Mouse (Mus musculus): ENCODE data around the gene Per1.

Per1 gene

GRCm38 (mm10) chr11:69065394-69065925, 29.6 kb upstream of the Per1 start:
- no peak for DNase-seq

GRCm38 (mm10) chr11:69066163-69066861, 28.7 kb upstream of the Per1 start:
- peak in 1 of 2 experiments; percentile 27 for DNase-seq

DNA sequence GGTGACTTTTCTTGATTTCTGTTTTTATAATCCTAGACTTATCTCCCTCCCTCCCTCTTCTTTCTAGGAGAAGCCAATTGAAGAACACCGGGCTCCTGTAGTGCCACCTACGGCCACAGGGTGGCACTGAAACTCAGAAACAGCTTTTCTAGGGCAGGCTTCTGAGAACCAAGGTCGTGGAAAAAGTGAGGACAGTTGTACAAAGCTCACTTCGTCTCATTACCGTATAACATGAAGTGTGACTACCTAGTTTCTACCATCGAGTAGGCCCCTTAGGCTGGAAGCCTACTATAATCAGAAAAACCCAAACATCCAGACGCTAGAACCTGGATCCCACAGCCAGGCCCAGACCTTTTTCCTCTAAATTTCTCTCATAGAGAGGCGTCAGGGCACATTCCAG, 28.1 kb upstream of the Per1 start:
- DNase-seq: peak; percentile 72 to 87

DNA sequence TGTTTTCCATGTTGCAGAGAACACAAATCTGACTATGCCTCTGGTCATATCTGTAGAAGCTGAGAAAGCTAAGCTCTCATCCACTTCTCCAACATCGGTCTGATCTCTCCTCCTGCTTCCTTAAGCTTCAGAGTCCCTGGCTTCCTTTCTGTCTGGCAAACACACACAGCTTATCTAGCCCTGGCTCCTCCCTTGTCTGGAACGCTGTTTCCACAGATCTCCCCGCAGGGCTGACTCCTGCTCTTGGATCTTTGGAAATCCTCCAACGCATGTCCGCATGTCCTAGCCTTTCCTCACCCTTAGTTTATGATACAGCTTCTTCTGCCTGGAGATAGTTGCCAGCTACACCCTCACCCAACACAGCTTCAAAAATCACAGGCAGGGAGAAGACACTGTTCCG, 27.4 kb upstream of the Per1 start:
- DNase-seq: no peak

- DNase-seq: no peak
These were observed 24.9 kb upstream of the Per1 start for GRCm38 (mm10) chr11:69070093-69070492.

DNA sequence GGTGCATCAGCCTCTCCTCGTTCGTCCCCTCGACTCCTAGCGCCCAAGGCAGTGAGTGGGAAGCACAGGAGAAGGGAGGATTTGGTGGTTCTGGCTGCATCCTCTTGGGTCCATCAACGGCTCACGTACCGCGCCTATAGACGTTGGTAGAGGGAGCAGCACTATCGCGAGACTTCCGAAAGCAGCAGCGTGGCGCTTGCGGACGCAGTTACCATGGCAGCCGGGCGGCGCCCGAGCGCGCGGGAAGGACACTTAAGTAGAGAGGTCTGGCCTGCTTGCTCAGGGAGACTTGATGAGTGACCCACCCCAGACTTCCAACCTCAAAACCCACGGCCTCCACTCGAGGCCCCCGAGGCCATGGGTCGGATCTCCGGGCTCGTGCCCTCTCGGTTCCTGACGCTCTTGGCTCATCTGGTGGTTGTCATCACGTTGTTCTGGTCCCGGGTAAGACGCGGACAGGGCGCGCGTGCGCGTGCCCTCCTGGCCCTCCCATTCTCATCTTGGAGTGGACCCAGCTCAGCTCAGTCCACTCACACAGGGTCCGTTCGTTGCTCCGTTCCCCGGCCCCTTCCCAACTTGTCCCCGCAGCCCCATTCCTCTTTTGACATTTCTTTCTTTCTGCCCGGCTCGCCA, 24.3 kb upstream of the Per1 start, which contains the start of gene Tmem107:
TSS of gene Tmem107 (plus strand) at position 217 of the 633 bp plus-strand sequence.
- peak; percentile 86 to 90 for DNase-seq

DNA sequence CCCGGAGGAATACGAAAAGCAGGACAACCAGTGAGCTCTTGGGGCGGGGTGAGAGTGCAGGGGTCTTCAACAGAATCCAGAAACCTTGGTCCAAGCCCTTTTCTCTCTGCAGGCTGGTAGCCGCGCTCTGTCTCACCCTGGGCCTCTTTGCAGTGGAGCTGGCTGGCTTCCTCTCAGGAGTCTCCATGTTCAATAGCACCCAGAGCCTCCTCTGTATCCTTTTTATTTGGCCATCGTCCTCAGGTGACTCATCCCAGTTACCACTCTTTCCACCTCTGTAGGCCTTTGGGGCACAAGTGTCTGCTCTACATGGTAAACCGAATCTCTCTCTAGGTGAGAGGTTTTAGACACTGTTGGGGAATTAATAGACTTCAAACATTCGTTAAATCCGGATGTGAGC, 23.8 kb upstream of the Per1 start:
- DNase-seq: no peak

DNA sequence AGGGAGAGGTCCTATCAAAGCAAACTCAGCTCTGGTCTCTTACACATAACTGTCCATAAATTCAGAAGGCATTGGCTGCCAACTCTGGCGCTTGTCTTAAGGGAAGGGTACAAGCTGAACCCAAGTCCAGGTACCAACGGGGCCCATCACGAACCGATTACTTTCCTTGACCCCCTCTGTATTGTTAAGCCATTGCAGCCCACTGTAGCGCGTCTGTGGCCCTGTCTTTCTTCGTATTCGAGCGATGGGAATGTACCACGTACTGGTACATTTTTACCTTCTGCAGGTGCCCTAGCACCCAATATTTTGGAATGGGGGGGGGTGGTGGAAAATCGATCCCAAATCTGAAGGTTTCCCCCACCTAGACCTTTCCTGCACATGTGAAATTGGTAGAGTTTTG, 22.8 kb upstream of the Per1 start:
- DNase-seq: no peak

- DNase-seq: no peak
These were observed 22.4 kb upstream of the Per1 start for GRCm38 (mm10) chr11:69072666-69073064.

DNA sequence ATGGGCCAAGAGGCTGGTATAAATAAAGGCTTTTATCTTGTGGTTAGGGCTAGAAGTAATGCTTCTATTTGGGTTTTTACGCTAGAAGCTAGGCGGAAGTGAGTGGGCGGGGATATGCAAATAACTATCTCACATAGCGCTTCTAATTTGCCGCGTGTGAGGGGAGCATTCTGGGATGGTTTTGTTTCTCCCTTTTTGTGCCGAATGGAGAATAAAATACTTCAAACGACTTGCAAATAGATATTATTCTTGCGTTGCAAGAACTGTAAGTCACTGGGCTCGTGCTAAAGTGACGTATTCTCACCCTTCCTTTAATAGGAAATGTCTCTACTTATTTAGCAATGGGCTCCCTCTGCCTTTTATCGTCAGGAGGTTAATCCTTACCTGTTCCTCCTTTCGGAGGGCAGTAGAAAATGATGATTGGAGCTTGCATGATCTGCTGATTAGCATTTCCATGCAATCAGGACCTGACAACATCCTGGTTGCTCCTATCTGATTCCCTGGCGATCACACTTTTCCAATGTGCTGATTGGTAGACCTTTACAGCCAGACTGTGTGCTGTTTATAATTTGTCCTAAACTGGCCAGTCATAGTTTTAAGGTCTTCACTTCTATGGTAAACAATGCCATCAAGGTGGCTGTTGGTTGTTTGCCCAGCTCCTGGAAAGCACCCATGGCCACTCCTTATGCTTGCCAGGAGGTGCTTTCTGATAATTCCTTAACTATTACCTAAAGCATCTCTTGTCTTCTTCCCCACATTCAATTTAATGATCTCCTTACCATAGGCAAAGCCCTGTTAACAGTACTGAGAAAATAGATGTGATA, 21.7 kb upstream of the Per1 start:
- peak; percentile 56 to 73 for DNase-seq

GRCm38 (mm10) chr11:69073951-69074775, 20.9 kb upstream of the Per1 start:
- no peak for DNase-seq

DNA sequence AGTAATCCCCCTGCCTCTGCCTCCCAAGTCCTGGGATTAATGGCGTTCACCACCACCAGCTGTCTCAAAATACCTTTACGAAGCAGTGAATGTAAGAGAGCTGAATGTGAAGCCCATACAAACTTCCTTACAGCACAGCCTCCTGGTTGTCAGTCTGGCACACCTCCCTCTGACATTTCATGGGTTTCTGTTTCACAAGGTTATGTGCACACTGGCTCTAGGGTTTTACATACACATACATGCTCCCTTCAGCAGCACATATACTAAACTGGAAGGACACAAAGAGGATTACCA, 20.3 kb upstream of the Per1 start:
- no peak for DNase-seq

DNA sequence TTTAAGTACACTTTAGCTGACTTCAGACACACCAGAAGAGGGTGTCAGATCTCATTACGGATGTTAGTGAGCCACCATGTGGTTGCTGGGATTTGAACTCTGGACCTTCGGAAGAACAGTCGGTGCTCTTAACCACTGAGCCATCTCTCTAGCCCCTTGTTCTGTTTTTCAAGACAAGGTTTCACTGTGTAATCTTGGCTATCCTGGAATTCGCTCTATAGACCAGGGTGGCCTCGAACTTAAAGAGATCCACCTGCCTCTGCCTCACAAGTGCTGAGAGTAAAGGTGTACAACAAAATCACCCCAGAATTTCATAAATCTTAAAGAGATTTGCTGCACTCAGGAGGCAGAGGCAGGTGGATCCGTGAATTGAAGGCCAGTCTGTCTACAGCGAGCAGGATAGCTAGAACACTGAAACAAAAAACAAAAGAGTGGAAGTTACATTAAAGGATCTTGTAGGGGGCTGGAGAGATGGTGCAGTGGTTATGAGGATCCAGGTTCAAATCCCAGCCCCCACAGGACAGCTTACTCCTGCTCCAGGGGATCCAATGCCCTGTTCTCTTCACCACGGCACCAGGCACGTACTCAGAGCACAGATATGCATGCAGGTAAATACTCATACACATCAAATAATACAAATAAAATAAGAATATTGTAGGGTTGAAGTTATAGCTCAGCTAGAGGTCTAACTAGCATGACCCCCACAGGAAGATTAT, 19.1 kb upstream of the Per1 start:
- no peak for DNase-seq

DNA sequence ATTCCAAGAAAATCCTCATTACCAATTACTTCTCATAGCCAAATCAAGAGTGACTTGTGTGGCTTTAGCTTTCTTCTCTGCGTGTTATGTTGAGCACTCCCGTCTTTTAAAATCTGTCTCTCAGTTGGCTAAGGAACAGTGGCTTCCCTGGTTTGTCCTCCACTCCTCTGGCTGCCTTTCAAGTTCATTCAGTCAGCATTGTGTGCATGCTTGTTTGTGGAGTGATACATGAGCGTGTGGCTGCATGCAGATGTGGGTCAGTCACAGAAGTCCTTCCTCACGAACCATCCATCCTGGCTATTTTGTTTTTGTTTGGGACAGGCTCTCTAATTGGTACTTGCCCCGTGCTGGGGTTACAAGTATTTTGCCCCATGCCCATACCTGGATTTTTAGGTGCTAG, 18.4 kb upstream of the Per1 start:
- no peak for DNase-seq

- no peak for DNase-seq
These were observed 17.7 kb upstream of the Per1 start for GRCm38 (mm10) chr11:69077316-69077715.

- no peak for DNase-seq
These were observed 17.0 kb upstream of the Per1 start for GRCm38 (mm10) chr11:69078041-69078440.

- peak; percentile 38 to 59 for DNase-seq
These were observed 16.1 kb upstream of the Per1 start for GRCm38 (mm10) chr11:69078805-69079438.

DNA sequence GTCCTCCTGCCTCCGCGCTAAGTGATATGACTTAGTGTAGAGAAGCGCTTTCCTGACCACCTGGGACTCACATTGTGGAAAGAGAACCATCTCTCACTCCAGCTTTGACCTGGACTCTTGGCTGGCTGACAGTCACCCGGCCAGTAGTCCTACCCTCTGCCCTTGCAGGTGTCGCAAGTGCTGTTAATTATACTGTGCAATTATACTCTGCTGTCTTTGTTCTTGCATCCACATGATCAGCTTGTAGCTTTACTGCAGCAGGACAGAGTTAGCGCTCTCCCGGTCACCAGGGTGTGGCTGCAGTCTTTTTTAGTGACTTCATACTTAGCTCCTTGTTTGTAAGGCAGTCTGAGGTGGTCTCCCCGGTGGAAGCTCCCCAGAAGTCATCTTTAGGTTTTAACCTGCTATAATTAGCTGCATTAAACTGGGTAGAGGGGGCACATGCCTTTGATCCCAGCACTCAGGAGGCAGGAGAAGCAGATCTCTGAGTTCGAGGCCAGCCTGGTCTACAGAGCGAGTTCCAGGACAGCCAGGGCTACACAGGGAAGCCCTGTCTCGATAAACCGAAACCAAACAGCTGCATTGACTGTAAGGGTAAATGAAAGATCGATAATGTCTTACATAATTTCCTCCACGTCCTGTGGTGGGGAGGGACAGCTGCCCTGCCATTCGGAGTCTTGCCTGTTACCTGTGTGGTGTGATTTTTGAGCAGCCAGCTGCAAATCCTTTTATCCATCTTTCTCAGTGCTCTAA, 14.7 kb upstream of the Per1 start:
- no peak for DNase-seq

DNA sequence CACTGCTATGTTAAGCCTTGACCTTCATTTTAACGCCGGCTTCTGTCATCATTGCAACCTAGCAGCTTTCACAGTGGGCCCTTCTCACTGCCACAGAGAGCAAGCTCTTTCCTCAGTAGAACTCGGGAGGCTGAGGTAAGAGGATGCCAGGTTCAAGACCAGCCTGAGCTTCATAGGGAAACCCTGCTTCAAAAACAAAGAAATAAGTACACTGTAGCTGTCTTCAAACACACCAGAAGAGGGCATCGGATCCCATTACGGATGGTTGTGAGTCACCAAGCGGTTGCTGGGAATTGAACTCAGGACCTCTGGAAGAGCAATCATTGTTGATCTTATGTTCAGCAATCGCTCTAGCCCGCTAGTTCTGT, 14.2 kb upstream of the Per1 start:
- no peak for DNase-seq

DNA sequence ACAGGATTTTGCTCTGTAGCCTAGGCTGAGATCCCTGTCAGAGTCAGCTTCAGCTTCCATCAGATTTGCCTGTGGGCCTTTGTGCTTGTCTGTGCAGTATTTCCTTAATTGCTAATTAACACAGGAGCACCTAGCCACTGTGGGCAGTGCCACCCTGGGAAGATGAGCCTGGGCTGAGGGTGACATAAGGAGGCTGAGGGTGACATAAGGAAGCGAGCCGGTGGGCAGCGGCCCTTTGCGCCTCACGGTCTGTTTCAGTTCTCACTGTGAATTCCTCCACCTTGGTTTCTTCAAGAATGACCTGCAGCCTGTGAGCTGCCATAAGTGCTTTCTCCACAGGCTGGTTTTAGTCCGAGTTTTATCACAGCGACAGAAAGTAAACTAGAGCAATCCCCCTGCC, 13.4 kb upstream of the Per1 start:
- no peak for DNase-seq

- DNase-seq: no peak
These were observed 9.4 kb upstream of the Per1 start for GRCm38 (mm10) chr11:69085608-69086007.
